Mouse (Mus musculus) brain, embryonic 18.5 days (tissue): Measurements from ENCODE around the gene Kng1.
"Not testable (repeated sequence)": the region's sequence is repeated elsewhere in the genome, so short reads cannot be mapped to it uniquely, and the experiment has no call there.

Source experiments
- DNase-seq: peaks from one replicate; pipeline ENCODE4 v3.0.0-alpha.2; 2012; ENCODE audit warnings: low read depth, low spot score

Gene Kng1

DNA sequence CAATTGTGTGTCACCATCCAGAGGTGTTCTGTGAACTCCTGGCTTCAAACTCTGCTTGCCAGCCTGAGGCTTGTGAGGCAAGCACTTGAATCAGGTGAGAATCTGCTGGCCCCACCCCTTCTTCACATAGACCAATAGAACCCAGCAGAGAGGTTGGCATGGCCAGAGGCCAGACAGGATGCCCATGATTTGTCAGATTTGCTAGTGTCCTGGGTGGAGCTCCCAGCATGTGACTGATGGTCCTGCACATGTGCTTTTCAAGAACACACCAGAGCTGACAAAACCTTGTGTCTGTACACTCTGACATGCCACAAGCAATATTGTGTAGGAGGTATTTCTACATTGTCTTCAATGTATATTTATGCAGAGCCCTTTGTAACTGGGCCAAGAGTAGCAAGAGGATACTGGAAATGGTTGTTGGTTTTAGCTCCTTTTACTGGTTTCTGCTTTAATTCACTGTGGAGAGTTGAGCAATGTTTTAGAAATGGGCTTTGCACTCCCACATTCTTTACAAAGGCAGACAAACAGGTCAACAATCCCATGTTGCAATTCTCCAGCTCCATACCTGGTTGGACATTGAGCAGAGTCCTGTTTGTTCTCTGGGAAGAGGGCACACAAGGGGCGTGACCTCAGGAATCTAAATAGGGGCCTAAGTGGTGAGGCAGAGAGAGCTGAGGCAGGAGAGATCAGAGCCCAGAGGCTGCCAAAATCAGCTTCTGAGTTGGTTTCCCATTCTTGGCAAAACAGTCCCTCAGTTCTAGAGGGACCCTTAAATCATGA, at the start of gene Kng1:
TSS of gene Kng1 (plus strand) at position 198 of the 780 bp plus-strand sequence.
- not testable (repeated sequence) for DNase-seq

DNA sequence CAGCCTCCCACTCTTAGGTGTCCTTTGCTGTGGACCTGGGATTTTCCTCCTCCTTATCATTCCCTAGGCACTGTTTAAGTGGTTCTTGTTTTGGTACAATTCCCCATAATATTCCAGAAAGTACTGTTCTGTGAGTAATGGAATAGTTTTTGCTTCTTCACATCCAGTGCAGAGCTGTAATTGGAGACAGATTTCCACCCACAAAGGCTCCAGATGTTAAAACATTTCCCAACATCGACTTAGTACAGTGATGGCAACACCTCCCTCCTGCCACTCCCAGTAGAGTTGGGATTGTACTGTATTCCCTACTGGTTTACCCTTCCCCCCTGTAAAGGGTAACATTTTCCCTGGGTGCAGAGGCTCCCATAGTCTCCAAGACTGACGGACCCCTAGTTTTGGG, 43.9 kb upstream of the Kng1 start:
- not testable (repeated sequence) for DNase-seq

DNA sequence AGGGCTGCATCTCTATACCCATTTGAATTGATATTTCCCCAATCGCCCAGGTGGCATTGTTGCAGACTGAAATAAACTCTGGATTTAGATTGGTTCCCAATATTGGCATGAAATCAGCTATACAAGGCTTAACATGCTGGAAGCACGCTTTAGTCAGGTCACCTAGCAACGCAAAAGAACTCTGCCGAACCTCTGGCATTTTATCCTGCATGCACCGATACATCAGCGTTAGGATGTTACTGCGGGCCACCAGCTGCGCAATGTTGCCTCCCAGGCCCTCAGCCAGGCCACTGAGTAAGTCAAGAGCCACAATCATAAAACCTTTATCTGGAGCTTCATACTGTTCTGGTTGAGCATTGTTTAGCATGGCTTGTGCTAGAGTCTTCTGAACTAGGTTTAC, 43.0 kb upstream of the Kng1 start:
- DNase-seq = not testable (repeated sequence)

DNA sequence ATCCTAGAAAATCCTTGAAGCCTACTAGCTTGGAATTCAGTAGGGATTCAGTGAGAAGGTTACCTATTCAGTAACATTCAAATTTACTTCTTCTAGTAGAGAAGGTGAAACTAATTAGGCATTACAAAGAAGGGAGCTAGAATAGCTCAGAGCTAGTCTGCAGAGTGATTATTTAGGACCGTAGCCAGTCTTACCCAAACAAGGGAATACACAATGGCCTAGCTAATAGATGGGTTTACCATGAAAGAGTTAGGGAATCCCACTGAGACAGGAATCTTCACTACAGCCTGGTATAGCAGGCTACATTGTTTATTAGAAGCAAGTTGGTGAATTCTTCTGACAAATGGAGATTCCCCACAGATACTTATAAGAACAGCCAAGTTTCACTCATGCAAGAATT, 37.1 kb upstream of the Kng1 start:
- DNase-seq = not testable (repeated sequence)

DNA sequence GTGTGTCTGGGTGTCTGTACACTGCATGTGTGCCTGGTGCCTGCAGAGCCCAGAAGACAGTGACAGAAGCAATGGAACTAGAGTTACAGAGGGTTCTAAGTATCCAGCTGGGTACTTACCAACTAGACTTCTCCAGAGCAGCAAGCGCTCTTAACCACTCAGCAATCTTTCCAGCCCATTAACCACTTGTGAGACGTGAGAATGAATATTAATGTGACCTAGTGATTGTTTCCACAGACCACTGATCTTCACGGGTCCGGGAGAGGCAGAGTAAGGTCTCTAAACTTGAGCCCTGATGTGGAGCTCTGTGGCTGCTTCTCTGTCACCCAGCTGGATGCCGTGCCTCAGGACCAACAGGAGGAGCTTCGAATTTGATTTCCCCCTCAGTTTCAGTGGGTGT, 32.6 kb upstream of the Kng1 start:
- DNase-seq = no peak

DNA sequence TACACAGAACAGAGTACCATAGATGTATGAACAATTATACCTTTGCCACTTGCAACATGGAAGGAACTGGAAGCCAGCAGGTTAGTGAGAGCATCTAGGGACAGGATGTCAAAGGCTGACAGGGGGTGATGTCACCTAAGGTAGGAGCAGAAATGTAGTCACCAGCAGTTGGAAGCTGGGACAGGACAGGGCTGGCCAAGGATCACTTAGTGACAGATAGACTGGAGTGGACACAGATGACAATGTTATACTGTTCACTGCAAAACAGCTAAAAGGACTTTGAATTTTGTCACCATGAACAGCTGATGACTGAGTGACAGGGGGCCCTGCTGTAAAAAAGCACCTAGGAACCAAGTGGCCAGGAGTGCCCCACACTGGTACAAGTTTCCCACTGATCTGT, 31.1 kb upstream of the Kng1 start:
- no peak for DNase-seq

DNA sequence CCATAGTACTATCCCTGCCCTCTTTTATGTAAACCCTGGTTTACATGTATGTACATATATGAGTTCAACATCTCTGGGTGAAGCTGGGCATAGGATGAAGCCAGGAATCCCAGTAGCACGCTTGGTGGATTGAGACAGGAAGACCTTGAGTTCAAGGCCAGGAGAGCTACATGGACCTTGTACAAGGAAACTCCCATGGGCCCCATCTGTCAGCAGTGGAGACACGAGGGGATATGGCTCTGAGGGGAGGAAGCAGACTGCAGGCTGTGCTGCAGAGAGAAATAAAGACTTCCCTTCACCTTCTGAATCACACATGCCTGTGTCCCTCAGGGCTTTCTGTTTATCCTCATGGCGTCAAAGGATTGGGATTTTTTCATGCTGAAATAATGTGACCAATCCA, 30.3 kb upstream of the Kng1 start:
- not testable (repeated sequence) for DNase-seq

DNA sequence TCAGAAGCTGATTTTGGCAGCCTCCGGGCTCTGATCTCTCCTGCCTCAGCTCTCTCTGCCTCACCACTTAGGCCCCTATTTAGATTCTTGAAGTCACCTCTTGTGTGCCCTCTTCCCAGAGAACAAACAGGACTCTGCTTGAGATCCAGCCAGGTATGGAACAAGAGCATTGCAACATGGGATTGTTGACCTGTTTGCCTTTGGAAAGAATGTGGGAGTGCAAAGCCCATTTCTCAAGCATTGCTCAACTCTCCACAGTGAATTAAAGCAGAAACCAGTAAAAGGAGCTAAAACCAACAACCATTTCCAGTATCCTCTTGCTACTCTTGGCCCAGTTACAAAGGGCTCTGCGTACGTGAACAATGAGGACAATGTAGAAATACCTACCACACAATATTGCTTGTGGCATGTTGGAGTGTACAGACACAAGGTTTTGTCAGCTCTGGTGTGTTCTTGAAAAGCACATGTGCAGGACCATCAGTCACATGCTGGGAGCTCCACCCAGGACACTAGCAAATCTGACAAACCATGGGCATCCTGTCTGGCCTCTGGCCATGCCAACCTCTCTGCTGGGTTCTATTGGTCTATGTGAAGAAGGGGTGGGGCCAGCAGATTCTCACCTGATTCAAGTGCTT, 28.6 kb upstream of the Kng1 start, which contains the start of gene Kng2:
TSS of gene Kng2 (minus strand) at position 517 of the 635 bp plus-strand sequence.
- DNase-seq = not testable (repeated sequence)

DNA sequence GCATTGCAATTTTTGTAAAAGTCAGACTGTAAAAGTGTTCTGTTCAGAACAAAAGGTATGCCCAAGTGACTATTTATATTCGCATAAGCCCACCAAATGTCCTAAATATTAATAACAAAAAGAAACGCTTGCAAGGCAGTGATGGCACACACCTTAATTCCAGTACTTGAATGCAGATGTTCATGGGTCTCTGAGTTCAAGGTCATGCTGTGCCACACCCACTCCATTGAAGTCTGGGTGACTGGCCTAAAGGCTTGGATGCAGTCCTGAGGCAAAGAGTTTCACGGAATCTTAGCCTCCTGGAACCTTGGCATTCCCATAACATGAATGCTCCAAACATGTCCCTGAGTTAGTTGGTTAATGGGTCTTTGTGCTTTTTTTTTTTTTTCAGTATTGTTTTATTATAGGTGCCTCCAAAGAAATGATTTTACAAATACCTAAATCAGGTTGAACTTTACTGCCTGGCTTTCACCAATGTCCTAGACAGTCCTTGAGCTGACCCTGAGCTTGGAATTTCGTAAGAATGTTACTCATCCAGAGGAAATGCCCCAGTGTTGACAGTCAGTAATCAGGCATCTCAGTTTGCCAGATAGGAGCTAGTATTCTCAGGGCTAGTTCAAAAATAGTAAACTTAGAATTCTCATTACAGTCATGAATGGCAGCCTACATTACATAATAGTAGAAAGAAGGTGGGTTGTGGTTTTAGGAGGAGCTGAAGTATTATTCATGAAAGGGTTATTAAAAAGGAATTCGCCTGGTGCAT, 26.8 kb upstream of the Kng1 start:
- DNase-seq = no peak

DNA sequence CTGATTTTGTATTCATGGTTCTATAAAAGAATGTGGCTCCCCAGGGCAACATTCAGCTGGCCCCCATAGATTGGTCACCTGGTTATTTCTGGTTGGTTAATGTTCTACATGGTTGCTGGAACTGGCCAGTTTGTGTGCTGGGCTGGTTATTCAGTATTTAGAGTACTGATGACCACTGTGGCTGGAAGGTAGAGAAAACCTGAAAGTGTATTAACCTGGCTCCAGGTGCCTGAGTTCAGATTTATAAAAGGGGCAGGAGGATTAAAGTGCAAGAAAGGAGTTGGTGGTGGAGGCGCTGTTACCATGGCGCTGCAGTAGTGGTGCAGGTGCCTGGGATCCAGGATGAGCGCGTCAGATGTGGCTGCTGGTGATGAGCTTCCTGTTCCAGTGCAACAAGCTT, 24.0 kb upstream of the Kng1 start:
- DNase-seq = no peak

DNA sequence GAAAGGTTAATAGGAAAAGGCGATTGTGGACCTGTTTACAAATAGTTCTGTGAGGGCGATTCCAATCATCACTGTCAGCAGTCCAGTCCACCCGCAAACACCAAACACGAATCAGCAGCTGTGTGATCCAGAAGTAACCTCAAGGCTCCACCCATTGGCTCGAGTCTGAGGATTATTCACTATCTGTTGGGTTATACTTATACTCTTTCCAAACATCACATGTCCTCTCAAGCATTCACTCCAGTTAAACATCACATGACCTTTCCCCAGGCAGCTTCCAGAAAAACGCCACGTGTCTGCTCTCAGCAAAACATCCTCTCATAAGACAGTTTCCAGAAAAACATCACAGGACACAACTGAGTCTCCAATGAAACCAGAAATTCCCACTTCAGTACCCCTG, 19.9 kb upstream of the Kng1 start:
- DNase-seq = no peak

DNA sequence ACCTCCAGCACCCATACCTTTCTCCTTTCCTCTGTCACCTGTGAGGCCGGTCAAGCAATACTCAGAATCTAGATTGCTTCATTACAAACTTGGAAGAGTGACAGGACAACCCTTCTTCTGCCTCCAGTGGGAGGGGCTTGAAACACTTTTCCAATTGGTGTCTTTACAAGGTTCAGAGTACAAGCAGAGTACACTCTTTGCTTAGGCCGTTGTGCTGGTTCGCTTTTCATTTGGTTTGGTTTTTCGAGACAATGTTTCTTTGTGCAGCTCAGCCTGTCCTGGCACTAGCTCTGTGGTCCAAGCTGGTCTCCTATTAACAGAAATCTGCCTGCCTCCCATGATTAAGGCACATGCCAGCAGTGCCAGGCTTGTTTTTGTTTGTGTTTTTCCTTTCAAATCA, 18.4 kb upstream of the Kng1 start:
- DNase-seq = no peak

DNA sequence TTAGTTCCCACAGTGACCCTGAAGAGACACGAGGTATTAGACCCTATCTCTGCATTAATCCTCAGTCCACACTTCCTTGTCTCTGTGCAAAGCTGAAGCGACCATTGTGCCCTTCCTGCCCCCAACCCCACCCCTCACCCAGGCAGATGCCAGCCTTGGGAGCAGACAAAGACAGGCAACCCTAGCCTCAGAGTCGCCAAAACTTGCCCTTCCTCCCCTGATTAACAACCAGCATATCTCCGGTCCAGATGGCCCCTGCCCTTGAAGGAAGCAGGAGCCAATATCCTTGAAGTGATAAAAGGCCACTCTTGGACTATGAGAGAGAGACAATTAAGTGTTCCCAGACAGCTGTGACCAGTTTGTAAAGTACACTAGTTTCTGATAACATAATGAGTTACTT, 16.8 kb upstream of the Kng1 start:
- no peak for DNase-seq

DNA sequence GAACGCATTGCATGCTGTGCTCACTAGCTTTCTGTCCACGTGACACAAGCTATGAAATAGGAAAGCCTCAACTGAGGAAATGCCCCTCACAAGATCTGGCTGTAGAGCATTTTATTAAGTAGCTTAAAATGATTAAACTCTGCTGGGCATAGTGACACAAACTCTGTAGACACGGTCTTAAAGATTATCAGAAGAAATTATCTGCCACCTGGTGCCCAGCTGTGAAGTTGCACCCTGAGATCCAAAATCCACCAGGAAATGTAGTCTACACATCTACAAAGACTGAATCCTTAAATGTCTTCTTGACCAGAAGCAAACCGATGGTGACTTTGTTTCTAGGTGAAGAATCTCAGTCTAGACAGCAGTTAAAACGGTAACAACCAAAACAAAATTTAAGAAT, 11.3 kb upstream of the Kng1 start:
- DNase-seq = no peak

DNA sequence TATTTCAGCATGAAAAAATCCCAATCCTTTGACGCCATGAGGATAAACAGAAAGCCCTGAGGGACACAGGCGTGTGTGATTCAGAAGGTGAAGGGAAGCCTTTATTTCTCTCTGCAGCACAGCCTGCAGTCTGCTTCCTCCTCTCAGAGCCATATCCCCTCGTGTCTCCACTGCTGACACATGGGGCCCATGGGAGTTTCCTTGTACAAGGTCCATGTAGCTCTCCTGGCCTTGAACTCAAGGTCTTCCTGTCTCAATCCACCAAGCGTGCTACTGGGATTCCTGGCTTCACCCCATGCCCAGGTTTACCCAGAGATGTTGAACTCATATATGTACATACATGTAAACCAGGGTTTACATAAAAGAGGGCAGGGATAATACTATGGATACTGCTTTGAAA, 2.0 kb downstream of the Kng1 start:
- DNase-seq = not testable (repeated sequence)

DNA sequence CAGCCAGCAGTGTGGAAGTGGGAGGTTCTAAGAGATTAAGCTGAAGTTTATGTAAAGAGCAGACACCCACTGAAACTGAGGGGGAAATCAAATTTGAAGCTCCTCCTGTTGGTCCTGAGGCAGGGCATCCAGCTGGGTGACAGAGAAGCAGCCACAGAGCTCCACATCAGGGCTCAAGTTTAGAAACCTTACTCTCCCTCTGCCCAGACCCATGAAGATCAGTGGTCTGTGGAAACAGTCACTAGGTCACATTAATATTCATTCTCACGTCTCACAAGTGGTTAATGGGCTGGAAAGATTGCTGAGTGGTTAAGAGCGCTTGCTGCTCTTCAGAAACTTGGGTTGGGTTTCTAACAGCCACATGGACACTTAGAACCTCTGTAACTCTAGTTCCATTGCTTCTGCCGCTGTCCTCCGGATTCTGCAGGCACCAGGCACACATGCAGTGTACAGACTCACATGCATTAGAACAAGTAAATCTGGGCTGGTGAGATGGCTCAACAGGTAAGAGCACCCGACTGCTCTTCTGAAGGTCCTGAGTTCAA, 3.2 kb downstream of the Kng1 start:
- DNase-seq = not testable (repeated sequence)

DNA sequence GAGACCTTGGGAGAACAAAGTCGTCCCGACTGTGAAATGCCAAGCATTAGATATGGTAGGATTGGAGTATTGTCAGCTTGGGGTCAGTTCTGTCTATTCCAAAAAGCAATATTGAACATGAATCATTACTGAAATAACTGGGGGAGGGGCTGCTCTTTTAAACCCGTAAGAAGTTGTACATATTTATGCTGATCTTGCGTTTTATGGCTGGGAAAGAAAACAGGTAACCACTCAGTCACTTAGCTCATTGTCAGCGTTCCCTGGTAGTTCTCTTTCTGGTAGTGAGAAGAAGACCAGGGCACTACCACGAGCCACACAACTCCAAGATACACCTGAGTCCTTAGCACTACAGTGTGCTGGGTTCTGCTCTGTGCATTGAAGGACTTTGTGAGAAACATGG, 19.9 kb downstream of the Kng1 start:
- DNase-seq = not testable (repeated sequence)

DNA sequence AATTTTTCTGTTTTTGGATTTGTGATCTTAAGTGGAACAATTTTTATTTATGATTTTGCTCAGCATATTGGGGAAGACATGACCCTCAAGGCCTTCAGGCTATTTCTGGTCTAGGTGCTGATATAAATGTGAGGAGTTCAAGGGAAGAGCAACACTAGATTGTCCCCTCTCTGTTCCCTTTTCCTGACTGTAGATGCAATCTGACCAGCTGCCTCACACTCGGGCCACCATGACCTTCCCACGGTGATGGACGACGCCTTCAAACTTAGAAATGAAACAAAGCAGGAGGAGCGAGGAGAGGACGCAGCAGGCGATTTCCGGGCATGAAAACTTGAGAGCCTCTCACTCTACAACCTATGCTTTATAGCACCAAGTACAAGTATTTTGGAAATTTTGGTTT, 29.5 kb downstream of the Kng1 start:
- DNase-seq = not testable (repeated sequence)

DNA sequence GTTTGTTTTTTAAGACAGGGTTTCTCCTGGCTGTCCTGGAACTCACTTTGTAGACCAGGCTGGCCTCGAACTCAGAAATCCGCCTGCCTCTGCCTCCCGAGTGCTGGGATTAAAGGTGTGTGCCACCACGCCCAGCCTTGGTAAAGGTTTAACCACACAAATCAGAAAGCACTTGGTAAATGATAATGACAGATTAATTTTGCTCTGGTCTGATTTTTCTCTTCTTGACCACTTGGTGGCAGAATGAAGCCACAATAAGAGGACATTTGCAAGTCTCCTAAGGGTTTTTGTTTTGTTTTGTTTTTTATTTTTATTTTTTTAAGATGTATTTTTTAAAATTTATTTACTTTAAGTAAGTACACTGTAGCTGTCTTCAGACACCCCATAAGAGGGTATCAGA, 30.0 kb downstream of the Kng1 start:
- DNase-seq = not testable (repeated sequence)

DNA sequence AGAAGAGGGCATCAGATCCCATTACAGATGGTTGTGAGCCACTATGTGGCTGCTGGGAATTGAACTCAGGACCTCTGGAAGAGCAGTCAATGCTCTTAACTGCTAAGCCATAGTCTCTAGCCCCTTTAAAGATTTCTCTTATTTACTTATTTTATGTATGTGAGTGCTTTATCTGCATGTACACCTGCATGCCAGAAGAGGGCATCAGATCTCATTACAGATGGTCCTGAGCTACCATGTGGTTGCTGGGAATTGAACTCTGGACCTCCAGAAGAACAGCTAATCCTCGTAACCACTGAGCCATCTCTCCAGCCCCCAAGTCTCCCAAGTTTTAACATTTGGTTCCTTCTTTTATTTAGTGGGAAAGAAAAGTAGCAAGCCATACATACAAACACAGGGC, 30.8 kb downstream of the Kng1 start:
- not testable (repeated sequence) for DNase-seq

DNA sequence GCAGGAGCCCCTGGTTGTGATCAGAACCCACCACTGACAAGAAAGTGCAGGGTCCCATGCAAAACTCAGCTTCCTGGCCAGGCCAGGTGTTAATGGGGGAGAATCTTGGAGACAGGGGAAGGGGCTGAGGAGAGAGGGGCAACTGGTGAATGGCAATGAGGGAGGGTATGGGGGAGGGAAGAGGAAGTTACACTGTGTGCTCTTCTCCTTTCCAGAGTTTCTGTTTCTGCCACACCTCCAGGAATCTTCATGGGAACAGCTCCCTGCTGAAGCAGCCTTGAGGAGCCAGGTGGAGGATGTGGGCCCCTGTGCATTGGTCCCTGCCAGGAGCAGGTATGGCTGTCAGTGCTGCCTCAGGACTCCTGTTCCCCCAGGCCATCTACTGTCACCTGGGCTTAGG, 33.7 kb downstream of the Kng1 start:
- DNase-seq = not testable (repeated sequence)

DNA sequence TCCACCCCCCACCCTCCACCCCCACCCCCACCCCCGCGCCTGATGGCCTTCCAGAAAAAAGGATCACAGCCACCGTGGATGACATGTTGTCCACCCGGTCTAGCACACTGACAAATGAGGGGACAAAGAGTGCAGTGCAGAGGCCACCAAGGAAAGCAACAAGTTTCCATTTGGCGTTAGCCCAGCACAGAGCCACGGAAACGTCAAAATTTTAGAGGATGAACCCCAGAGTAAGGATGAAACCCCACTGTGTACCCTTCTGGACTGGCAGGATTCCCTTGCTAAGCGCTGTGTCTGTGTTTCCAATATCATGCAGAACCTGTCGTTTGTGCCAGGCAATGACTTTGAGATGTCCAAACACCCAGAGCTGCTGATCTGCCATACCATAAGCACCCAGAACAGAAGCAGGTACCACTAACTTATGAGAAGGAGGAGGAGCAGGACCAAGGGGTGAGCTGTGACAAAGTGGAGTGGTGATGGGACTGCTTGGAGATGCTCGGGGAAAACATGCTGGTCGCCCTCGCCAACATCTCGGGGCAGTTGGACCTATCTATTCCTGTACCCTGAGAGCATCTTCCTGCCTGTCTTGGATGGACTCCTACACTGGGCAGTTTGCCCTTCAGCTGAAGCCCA, 35.8 kb downstream of the Kng1 start:
- no peak for DNase-seq
